ENCODE assay signal across 21 mouse cellular contexts in genomic region chrX:73619890-73620289, GRCm38 (mm10). TPM values are rescaled to one million over a fixed set of nuclear protein-coding genes. Genes with fewer than 3 reads are reported as not detected.
A peak's percentile ranks its signal among the peaks of the same experiment; 100 is the strongest.
DNase-seq lines count a peak whose midpoint lies in the region; TF ChIP-seq lines count a peak whose summit lies in the region.
"Had no signal": no experiment of that assay in that cellular context is flagged by ENCODE, and none has a peak within 500 bp of the region (broad histone marks: within the 10 kb centered on the region; RNA-seq: fewer than 3 reads in every experiment).

No protein-coding gene starts in this region.

- DNase-seq in heart, adult 11 months, result peak; percentile 12
- DNase-seq in heart, postnatal 36 days, result no peak
- peak; percentile 6 for DNase-seq in lung, adult 2 months
- DNase-seq in lung, adult 18-20 months, result no peak
- DNase-seq in urinary bladder, postnatal 14 days (ENCODE audit: low spot score), result peak; percentile 24
- no peak for DNase-seq in urinary bladder, adult 18-20 months (ENCODE audit: low spot score in 2 of 2)
- no peak for DNase-seq in layer of hippocampus, adult 9-11 months
- DNase-seq: adrenal gland, postnatal 10 days; adrenal gland, postnatal 36 days; cerebellum, adult 18-20 months; cerebellum, adult 9-10 months; cerebellum, postnatal 14 days; gastrocnemius, postnatal 10 days; gastrocnemius, postnatal 36 days had no signal

- intact Hi-C loops in heart, postnatal 36 days (cut with DNase I), result no loop called here

- no peaks in the 10 kb centered on the region; the same call in 1 of the 2 replicates for H3K4me1 ChIP-seq in lung, adult 2 months (ENCODE audit: control insufficient read depth, insufficient read depth, low read length)
- H3K4me1 ChIP-seq: forebrain, embryonic 10.5 days; forebrain, embryonic 13.5 days; hindbrain, embryonic 10.5 days; hindbrain, embryonic 13.5 days had no signal

- WGBS in lung, adult 2 months, result 81% methylated on average over 2 of the region's 2 CpGs

- H3K4me3 ChIP-seq in lung, adult 2 months (replicated peaks; ENCODE audit: extremely low read depth, low read depth, low read length), result no peak overlapping the region
- H3K4me3 ChIP-seq: forebrain, embryonic 10.5 days; forebrain, embryonic 13.5 days; hindbrain, embryonic 10.5 days; hindbrain, embryonic 13.5 days had no signal

- TF ChIP-seq CTCF in lung, adult 2 months (IDR thresholded peaks at IDR 0.05; ENCODE audit: insufficient read depth, low read length), result no peak

- no peak for TF ChIP-seq POLR2A in lung, adult 2 months (IDR thresholded peaks at IDR 0.05; ENCODE audit: borderline replicate concordance, extremely low read depth, low read depth, low read length)

RNA-seq across cellular contexts. Expression of gene Dusp9, which starts 19.3 kb away (rescaled TPM):
- not detected for total RNA-seq in heart, postnatal 36 days (2021)
- polyA plus RNA-seq in lung, adult 2 months (2012; rRNA removed), result 1.3 and 1.4 TPM in 2 replicates
- total RNA-seq: gastrocnemius, adult 18-20 months; gastrocnemius, postnatal 36 days; heart, postnatal 25 days had no signal

RNA-seq across cellular contexts. Expression of gene Pnck, which starts 40.0 kb away (rescaled TPM):
- 1 to 10 TPM; 5.1 to 7.1 TPM for total RNA-seq in heart, postnatal 36 days (2021)
- polyA plus RNA-seq in lung, adult 2 months (2012; rRNA removed), result 5.1 and 6.1 TPM in 2 replicates
- total RNA-seq: granulocyte monocyte progenitor cell, adult 5-6 weeks had no signal

RNA-seq across cellular contexts. Expression of gene Slc6a8, which starts 53.1 kb away (rescaled TPM):
- total RNA-seq in heart, postnatal 36 days (2021), result 100 to 1,000 TPM; 130 to 145 TPM
- polyA plus RNA-seq in lung, adult 2 months (2012; rRNA removed), result 47.8 and 59.1 TPM in 2 replicates
- total RNA-seq: granulocyte monocyte progenitor cell, adult 5-6 weeks had no signal

Comparison
In these comparisons a context has a peak if more than half of its experiments do, and no peak if none do; other contexts are left out.
1. DNase-seq: peak in heart, adult 11 months (single experiment), lung, adult 2 months (single experiment) and urinary bladder, postnatal 14 days (single experiment); none in heart, postnatal 36 days (0 of 2), lung, adult 18-20 months (0 of 2), urinary bladder, adult 18-20 months (0 of 2) and layer of hippocampus, adult 9-11 months (single experiment).